Mouse (Mus musculus) liver, embryonic 12.5 days (tissue): ENCODE measurements around the gene Gm17651. TPM values are rescaled to one million over a fixed set of nuclear protein-coding genes. Genes with fewer than 3 reads are reported as not detected.

Experiments used
- ATAC-seq: fragments of 200-750 bp; cut with Nextera tagmentation; 2 replicates; pipeline ENCODE4 v1.8.0; 2017; ENCODE audit warnings: moderate number of reproducible peaks, mild to moderate bottlenecking, moderate library complexity
- H3K27ac ChIP-seq: fragments of 300-500 bp; sonication (generic); 2 replicates; pipeline ENCODE4 v1.5.1; 2016; ENCODE audit warnings: mild to moderate bottlenecking
- H3K27me3 ChIP-seq: fragments of 300-500 bp; sonication (generic); replicated peaks from 2 replicates; pipeline ENCODE4 v1.6.1; 2016; ENCODE audit warnings: mild to moderate bottlenecking, moderate library complexity
- H3K36me3 ChIP-seq: fragments of 300-500 bp; sonication (generic); 2 replicates; pipeline ENCODE4 v1.6.1; 2016; ENCODE audit warnings: mild to moderate bottlenecking, moderate library complexity
- H3K4me1 ChIP-seq: fragments of 300-500 bp; sonication (generic); 2 replicates; pipeline ENCODE4 v1.6.1; 2016
- H3K4me2 ChIP-seq: fragments of 300-500 bp; sonication (generic); 2 replicates; pipeline ENCODE4 v1.6.1; 2016; ENCODE audit warnings: mild to moderate bottlenecking, moderate library complexity
- H3K4me3 ChIP-seq: fragments of 300-500 bp; sonication (generic); 2 replicates; pipeline ENCODE4 v1.5.1; 2016; ENCODE audit warnings: mild to moderate bottlenecking, moderate library complexity
- H3K9ac ChIP-seq: fragments of 300-500 bp; sonication (generic); 2 replicates; pipeline ENCODE4 v1.6.1; 2016; ENCODE audit warnings: mild to moderate bottlenecking, moderate library complexity
- H3K9me3 ChIP-seq: fragments of 300-500 bp; sonication (generic); replicated peaks from 2 replicates; pipeline ENCODE4 v1.6.1; 2016; ENCODE audit warnings: mild to moderate bottlenecking, moderate library complexity
- WGBS: fragments of 180-500 bp; shearing (Covaris S2); methylation state at CpG from one replicate; pipeline ENCODE4 v1.1.7; 2016; ENCODE audit not compliant: insufficient replicate concordance; 5-methylcytosine and 5-hydroxymethylcytosine counted together
- polyA plus RNA-seq: library from polyadenylated mRNA; unstranded; fragments of >200 nt; fragmentation: Nextera tagmentation; extraction: Ambion mirVana; gene quantifications from 2 replicates; pipeline ENCODE4 v1.2.1, GENCODE M21; 2016

The Gm17651 gene
- polyA plus RNA-seq, 1 experiment from 2014 or later, result not detected

DNA sequence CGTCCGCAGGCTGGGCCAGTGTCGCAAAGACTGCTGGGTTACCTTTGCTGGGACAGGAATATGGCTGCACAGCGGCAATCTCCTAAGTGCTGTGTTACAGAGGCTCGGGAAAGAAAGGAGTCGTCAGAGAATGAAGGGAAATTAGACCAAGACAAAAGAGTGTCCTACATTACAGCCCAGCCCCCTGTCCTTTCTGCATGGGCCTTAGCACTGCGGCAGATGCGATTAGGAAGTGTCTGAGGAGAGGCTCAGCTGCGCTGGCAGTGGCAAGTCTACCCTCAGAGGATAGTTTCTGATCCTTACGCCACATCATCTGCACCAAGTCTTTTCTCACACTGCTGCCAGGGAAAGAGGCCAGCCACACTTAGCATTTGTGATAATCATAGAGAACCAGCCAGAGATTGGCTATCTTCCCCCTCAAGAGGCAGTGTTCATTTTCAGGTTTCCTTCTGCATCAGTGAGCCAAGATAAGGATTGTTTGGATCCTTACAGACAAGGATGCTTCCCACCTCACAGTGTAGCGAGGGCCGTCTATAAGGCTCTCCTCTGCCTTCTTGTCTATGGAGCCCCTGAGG, 17.0 kb upstream of the Gm17651 start:
- ATAC-seq, result no peak
- no peaks in the 10 kb centered on the region for H3K9me3 ChIP-seq
- H3K4me3 ChIP-seq, result no peak overlapping the region
- H3K27me3 ChIP-seq, result peaks cover 3% of the 10 kb centered on the region; the same call in 1 of the 2 replicates
- no peaks in the 10 kb centered on the region for H3K4me1 ChIP-seq
- H3K9ac ChIP-seq, result no peak overlapping the region
- no peaks in the 10 kb centered on the region for H3K36me3 ChIP-seq
- 67% methylated on average over 12 of the region's 12 CpGs for WGBS
- H3K27ac ChIP-seq, result no peak overlapping the region
- no peak overlapping the region for H3K4me2 ChIP-seq

DNA sequence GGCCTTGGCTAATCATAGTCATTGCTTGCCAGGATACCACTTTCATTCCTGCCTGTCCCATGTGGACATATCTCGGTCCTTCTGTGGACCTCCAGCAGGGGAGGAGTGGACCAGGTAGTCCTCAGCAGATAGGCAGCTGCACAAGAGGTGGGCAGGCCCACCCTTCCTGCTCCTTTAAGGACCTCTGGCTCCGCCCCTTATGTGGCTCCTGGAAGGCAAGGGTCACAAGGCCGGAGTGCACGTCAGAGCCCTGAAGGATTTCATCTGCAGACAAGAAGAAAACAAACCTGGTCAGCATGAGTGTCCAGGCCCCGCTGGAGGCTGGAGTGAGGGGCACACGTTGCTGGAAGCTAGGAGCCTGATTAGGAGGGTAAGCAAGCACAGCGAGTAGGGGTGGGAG, 16.1 kb upstream of the Gm17651 start:
- H3K27ac ChIP-seq, result no peak overlapping the region
- peaks cover 11% of the 10 kb centered on the region; the same call in 1 of the 2 replicates for H3K27me3 ChIP-seq
- H3K9me3 ChIP-seq, result no peaks in the 10 kb centered on the region
- H3K36me3 ChIP-seq, result no peaks in the 10 kb centered on the region
- no peaks in the 10 kb centered on the region for H3K4me1 ChIP-seq
- WGBS, result 66% methylated on average over 7 of the region's 7 CpGs
- no peak overlapping the region for H3K4me3 ChIP-seq
- no peak for ATAC-seq
- no peak overlapping the region for H3K9ac ChIP-seq
- H3K4me2 ChIP-seq, result no peak overlapping the region

DNA sequence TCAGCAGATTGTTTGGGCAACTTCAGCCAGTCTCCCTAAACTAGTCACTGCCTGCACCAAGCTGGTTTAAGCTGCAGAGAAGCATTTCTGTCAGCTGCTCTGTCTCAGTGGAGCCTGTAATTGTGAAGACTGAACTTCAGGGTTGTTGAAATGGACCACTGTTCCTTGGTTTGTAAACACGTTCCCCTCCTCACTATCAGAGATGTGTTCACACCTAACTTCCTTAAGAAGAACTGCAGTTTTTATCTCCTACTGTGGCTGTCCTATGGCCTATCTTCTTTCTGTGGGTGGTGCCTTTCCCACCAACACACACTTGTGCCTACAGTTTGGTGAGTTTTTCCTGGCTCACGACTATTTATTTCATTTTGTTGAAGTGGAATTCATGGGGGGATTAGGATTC, 14.8 kb upstream of the Gm17651 start:
- no peaks in the 10 kb centered on the region for H3K9me3 ChIP-seq
- no peak overlapping the region for H3K4me2 ChIP-seq
- peaks cover 16% of the 10 kb centered on the region for H3K27me3 ChIP-seq
- H3K9ac ChIP-seq, result no peak overlapping the region
- H3K36me3 ChIP-seq, result no peaks in the 10 kb centered on the region
- no peak for ATAC-seq
- H3K4me3 ChIP-seq, result no peak overlapping the region
- no peaks in the 10 kb centered on the region for H3K4me1 ChIP-seq
- WGBS, result 36% methylated on average over 2 of the region's 2 CpGs
- H3K27ac ChIP-seq, result no peak overlapping the region

DNA sequence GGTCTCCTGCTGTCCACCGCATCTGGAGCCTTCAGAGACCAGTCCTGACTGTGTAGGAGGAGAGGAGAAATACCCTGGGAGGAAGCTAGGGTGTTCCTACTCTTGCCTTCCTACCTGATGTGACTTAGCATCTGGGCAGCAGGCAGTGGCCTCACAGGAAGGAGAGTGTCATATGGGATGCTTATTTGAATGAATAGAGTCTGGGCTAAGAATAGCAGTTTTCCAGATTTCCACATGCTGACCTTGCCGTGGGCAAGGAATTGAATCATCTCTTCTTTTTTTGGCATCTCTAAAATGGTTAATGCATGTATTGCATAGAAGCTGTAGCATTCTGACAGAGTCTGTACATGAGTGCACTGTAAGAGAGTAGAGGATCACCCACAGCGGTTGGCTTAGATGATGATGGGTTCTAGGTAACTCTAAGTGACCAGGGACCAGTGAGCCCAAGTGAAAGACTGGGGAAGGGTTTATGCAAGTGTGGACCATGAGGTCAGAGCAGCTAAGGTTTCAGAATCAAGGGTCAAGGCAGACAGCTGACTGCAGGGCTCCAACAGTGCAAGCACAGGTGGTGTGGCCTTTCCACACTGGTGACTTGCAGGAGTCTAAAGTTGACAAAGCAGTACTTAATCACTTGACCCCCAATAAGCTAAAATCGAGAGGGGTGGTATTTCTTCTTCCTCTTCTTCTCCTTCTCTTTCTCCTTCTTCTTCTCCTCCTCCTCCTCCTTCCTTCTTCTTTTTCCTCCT, 12.1 kb upstream of the Gm17651 start:
- Histone ChIP-seq H3K4me1 (peaks cover 9% of the 10 kb centered on the region), H3K4me2 (no peak overlapping the region), H3K9ac (no peak overlapping the region), H3K9me3 (no peaks in the 10 kb centered on the region), H3K27me3 (peaks cover 41% of the 10 kb centered on the region), H3K4me3 (no peak overlapping the region), H3K36me3 (no peaks in the 10 kb centered on the region), H3K27ac (no peak overlapping the region)
- WGBS, result 60% methylated on average over 4 of the region's 4 CpGs
- ATAC-seq, result no peak

DNA sequence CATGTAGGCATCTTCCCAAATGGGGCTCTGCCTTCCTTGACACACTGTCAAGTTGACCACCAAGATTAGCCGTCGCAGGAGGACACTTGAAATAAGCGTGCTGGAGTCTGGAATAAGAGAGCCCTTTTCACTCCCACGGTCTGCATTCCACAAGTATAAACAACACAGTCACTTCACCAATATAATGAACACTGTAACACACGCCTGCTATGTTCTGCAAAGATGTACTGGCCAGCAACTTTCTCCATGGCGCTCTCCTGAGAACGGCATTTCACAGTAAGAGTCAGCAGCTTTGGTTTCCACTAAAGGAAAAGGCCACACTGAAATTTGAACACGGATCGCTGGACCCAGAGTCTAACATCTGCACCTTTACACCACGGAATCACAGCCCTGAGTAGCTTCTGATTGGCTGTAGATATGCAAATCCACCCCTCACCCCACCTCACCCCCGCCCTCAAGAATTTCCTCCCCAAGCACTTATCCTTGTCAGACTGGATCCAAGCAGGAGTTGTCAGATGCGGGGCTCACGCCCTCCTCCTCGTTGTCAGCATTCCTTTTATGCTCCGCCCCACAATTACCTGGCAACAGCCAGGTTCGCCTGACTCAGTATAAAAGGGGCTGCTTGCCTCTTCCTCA, 9.2 kb upstream of the Gm17651 start:
- Histone ChIP-seq H3K27me3 (peaks cover 41% of the 10 kb centered on the region), H3K4me2 (no peak overlapping the region), H3K27ac (no peak overlapping the region), H3K9me3 (no peaks in the 10 kb centered on the region), H3K36me3 (no peaks in the 10 kb centered on the region), H3K4me1 (peaks cover 19% of the 10 kb centered on the region), H3K9ac (no peak overlapping the region), H3K4me3 (no peak overlapping the region)
- 25% methylated on average over 16 of the region's 16 CpGs for WGBS
- ATAC-seq, result no peak

DNA sequence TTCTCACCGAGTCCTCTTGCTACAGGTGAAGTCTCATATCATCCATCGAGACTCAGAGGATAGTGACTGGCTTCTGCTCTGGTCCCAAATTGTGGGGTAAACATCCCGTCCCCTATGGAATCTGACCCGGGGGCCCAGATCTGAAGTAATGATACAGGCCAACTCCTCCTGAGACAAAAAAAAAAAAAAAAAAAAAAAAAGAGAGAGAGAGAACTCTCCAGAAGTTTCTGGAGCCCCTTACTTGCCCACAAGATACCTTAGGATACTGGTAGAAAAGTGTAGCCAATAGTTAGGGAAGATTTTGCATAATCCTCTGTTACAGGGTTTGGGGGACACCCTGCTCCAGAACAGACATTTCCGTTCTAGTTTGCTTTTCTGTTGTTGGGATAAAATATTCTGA, 8.1 kb upstream of the Gm17651 start:
- ATAC-seq, result no peak
- H3K9ac ChIP-seq, result 0 out of 2 replicates have a peak overlapping the region, but pooled peaks have one; percentile 63
- WGBS, result 16% methylated on average over 5 of the region's 5 CpGs

DNA sequence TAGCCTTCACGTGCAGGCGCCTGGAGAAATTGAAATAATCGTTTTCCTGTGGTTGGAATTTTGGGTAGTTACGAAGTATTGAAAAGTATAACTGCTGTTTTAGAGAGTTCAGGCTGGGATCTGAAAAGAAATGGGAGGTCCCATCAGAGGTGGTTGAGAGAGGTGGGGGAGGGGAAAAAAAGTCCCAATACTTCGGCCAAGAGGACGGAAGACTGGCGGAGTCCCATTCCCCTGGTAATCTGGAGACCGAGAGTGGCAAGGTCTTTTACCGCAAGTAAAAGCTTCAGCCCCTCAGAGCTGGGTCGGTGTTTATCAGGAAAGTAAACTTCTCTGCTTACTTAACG, 7.6 kb upstream of the Gm17651 start:
- peaks cover 19% of the 10 kb centered on the region for H3K4me1 ChIP-seq
- peak overlapping the region; percentile 89 for H3K4me2 ChIP-seq
- no peak for ATAC-seq
- H3K36me3 ChIP-seq, result no peaks in the 10 kb centered on the region
- H3K27ac ChIP-seq, result no peak overlapping the region
- H3K4me3 ChIP-seq, result peak overlapping the region; percentile 54
- H3K9ac ChIP-seq, result peak overlapping the region; percentile 63; the same call in 1 of the 2 replicates
- H3K27me3 ChIP-seq, result peaks cover 41% of the 10 kb centered on the region
- WGBS, result 2% methylated on average over 11 of the region's 11 CpGs
- H3K9me3 ChIP-seq, result no peaks in the 10 kb centered on the region

More for the DNA sequence above, 8.1 kb upstream of the Gm17651 start:
- Histone ChIP-seq H3K9me3 (no peaks in the 10 kb centered on the region), H3K27me3 (peaks cover 41% of the 10 kb centered on the region), H3K4me2 (peak overlapping the region; percentile 89), H3K36me3 (no peaks in the 10 kb centered on the region), H3K4me3 (peak overlapping the region; percentile 54), H3K27ac (no peak overlapping the region), H3K4me1 (peaks cover 19% of the 10 kb centered on the region)

DNA sequence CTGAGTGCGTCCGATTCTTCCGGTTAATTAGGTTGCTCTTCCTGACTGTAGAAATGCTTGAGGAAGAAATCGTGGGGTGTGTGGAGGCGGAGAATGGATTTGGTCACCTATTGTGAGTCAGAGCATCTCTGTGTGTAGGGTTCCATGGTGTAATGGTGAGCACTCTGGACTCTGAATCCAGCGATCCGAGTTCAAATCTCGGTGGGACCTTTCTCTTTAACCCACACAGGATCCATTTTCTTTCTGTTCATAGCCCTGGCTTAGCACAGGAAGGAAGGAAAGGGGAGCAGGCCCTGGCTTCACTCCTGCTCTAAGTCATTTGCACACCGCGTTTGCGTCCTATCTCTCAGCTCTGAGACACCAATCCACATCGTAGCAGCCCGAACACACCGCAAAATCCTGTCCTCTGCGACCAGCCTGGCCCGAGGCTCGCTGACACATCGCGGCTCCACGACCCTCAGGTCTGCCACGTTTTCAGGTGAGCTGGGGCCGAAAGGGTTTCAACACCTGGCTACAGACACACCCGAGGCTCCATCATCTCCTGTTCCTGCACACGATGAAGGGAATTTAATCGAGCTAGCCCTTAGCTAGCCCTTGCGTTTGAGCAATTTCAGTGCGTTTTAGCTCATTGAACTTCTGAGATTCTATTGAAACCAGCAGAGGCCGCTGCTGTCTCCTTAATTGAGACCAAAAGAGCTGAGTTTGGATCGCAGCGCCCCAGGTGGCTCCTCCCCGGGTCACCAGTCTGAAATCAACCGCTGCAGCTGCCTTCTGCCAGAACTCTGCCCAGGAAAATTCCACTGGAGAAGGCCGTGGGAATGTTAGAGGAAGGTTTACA, 7.0 kb upstream of the Gm17651 start:
- Histone ChIP-seq H3K27ac (no peak overlapping the region), H3K36me3 (no peaks in the 10 kb centered on the region), H3K9ac (peak overlapping the region; percentile 63), H3K4me1 (peaks cover 19% of the 10 kb centered on the region), H3K4me3 (peak overlapping the region; percentile 54), H3K27me3 (peaks cover 38% of the 10 kb centered on the region), H3K4me2 (peak overlapping the region; percentile 89), H3K9me3 (no peaks in the 10 kb centered on the region)
- peak; percentile 58; the same call in 1 of the 2 replicates for ATAC-seq
- WGBS, result under 1% methylated on average over 33 of the region's 33 CpGs

DNA sequence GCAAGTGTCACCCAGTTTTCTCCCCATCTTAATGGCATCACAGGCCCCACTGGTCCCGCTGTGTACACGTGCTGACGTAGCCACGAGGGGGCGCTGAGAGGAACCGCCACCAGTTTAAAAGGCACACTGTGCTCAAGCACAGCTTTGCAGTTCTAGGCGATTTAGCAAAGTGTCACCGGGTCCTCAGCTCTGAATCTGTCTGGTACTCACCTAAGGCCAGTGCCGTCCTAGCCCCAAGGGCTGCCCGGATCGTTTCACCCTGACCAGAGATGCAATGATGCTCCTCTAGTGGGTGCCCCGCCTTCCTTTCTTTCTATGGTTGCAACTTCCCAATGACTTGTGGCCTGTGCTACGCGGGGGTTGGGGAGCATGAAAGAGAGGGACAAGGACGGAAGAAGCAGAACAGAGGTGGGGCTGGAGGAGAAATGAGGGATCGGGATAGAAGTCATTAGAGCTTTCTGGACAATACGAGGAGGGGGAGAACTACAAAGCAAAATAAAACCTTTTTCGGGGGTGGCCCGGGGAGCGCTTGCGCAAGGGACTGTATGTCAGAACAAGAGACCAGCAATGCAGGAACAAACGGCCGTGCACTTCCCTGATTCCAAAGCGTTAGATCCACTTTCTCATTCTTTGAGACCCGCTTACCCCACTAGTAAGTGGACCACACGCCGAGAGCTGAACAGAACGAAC, 6.3 kb upstream of the Gm17651 start:
- WGBS, result under 1% methylated on average over 28 of the region's 28 CpGs
- Histone ChIP-seq H3K9me3 (no peaks in the 10 kb centered on the region), H3K36me3 (no peaks in the 10 kb centered on the region), H3K27ac (no peak overlapping the region), H3K4me1 (peaks cover 19% of the 10 kb centered on the region), H3K27me3 (peaks cover 30% of the 10 kb centered on the region), H3K4me2 (peak overlapping the region; percentile 89), H3K9ac (peak overlapping the region; percentile 63), H3K4me3 (peak overlapping the region; percentile 54)
- peak; percentile 80 for ATAC-seq

DNA sequence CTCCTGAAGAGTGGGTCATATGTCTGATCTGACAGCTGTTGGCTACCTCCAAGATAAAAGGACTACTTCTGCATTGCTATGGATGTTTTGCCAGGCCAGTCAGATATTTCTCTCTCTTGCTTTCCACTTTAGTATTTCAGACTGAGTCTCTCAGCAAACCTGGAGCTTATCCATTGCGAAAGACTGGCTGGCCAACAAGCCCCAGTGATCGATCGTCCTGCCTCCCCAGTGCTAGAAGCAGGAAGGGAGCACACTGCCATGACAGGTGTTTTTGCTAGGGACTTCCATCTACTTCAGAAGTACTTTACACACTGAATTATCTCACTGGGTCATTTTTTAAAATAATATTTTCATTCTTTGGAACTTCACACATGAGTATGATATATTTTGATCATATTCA, 3.9 kb upstream of the Gm17651 start:
- H3K9ac ChIP-seq, result no peak overlapping the region
- no peak for ATAC-seq

DNA sequence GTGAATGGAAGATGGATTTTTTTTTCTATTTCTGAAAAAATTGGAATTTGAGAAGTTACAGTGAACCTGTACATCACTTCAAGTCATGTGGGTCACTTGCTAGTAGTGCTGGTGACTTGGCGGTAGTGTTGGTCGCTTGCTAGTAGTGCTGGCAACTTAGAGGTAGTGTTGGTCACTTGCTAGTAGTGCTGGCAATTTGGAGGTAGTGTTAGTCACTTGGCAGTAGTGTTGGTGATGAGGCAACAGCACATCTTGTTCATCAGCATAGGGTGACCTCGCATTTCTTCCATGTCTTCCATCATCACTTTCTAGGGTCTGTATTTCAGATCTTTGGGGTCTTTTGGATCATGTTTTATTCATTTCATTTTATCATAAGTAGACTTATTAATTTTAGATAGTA, 1.6 kb upstream of the Gm17651 start:
- Histone ChIP-seq H3K4me2 (no peak overlapping the region), H3K27ac (no peak overlapping the region), H3K27me3 (no peaks in the 10 kb centered on the region), H3K4me1 (peaks cover 6% of the 10 kb centered on the region; the same call in 1 of the 2 replicates), H3K4me3 (no peak overlapping the region), H3K9me3 (no peaks in the 10 kb centered on the region), H3K36me3 (no peaks in the 10 kb centered on the region), H3K9ac (no peak overlapping the region)
- WGBS, result 85% methylated on average over 3 of the region's 3 CpGs
- ATAC-seq, result no peak

More for the DNA sequence above, 3.9 kb upstream of the Gm17651 start:
- Histone ChIP-seq H3K4me2 (no peak overlapping the region), H3K27me3 (peaks cover 16% of the 10 kb centered on the region), H3K4me1 (peaks cover 19% of the 10 kb centered on the region), H3K4me3 (no peak overlapping the region), H3K27ac (no peak overlapping the region), H3K9me3 (no peaks in the 10 kb centered on the region), H3K36me3 (no peaks in the 10 kb centered on the region)
- 67% methylated on average over 3 of the region's 3 CpGs for WGBS
